Mouse (Mus musculus) spleen, postnatal 4 days (tissue): ENCODE data around the gene Itprip.

Experiments used
- DNase-seq, 2 experiments: peaks; one replicate each; pipeline ENCODE4 v3.0.0; 2022; ENCODE audit warnings: low spot score in 2 of 2

Itprip gene

GRCm38 (mm10) chr19:47915251-47915650, 3.8 kb downstream of the Itprip start:
- DNase-seq: no peak

- DNase-seq: no peak
These were observed 4.9 kb downstream of the Itprip start for GRCm38 (mm10) chr19:47914191-47914590.

GRCm38 (mm10) chr19:47913344-47913743, 5.8 kb downstream of the Itprip start:
- DNase-seq: no peak

- no peak for DNase-seq
These were observed 8.3 kb downstream of the Itprip start for GRCm38 (mm10) chr19:47910751-47911150.

GRCm38 (mm10) chr19:47910117-47910618, 8.9 kb downstream of the Itprip start:
- DNase-seq: no peak

GRCm38 (mm10) chr19:47909387-47910116, 9.5 kb downstream of the Itprip start:
- DNase-seq: no peak

- no peak for DNase-seq
These were observed 10.1 kb downstream of the Itprip start for GRCm38 (mm10) chr19:47908961-47909371.

- DNase-seq: no peak
These were observed 11.5 kb downstream of the Itprip start for GRCm38 (mm10) chr19:47907596-47907995.

GRCm38 (mm10) chr19:47905603-47906002, 13.5 kb downstream of the Itprip start:
- peak in 1 of 2 experiments; percentile 34 for DNase-seq

- DNase-seq: no peak
These were observed 14.0 kb downstream of the Itprip start for GRCm38 (mm10) chr19:47905081-47905480.

GRCm38 (mm10) chr19:47903679-47904078, 15.4 kb downstream of the Itprip start:
- no peak for DNase-seq

- no peak for DNase-seq
These were observed 16.5 kb downstream of the Itprip start for GRCm38 (mm10) chr19:47902316-47903201.

- DNase-seq: no peak
These were observed 18.5 kb downstream of the Itprip start for GRCm38 (mm10) chr19:47900558-47900957.

- peak in 1 of 2 experiments; percentile 48 for DNase-seq
These were observed 19.1 kb downstream of the Itprip start for GRCm38 (mm10) chr19:47900012-47900411.

- no peak for DNase-seq
These were observed 20.5 kb downstream of the Itprip start for GRCm38 (mm10) chr19:47898472-47899079.

GRCm38 (mm10) chr19:47893092-47893491, 26.0 kb downstream of the Itprip start:
- DNase-seq: no peak

GRCm38 (mm10) chr19:47891562-47892312, 27.4 kb downstream of the Itprip start:
- DNase-seq: no peak

GRCm38 (mm10) chr19:47890489-47891130, 28.5 kb downstream of the Itprip start:
- no peak for DNase-seq

- peak in 1 of 2 experiments; percentile 35 for DNase-seq
These were observed 31.1 kb downstream of the Itprip start for GRCm38 (mm10) chr19:47888037-47888436.

- no peak for DNase-seq
These were observed 31.7 kb downstream of the Itprip start for GRCm38 (mm10) chr19:47887417-47887816.

GRCm38 (mm10) chr19:47886617-47887016, 32.5 kb downstream of the Itprip start:
- DNase-seq: no peak
